Mouse (Mus musculus): ENCODE measurements around the gene Gsdmc4. TPM values are rescaled to one million over a fixed set of nuclear protein-coding genes. Genes with fewer than 3 reads are reported as not detected.

Gsdmc4 gene
- total RNA-seq, 4 experiments from 2014 or later = 0.12 TPM; not detected in 3

Other genes with a start within 250 kb of the Gsdmc4 start
- not detected for gene Gsdmc2, start 67.1 kb downstream of the Gsdmc4 start, total RNA-seq (2022)
- gene Gsdmc3, start 33.7 kb downstream of the Gsdmc4 start, total RNA-seq (2022) = under 1 TPM in 1 of 4 experiments, not detected in 3; 0.14 TPM
- 10 to 100 TPM; 33.8 to 36.4 (median 34.4) TPM for gene Fam49b, start 148.2 kb upstream of the Gsdmc4 start, total RNA-seq (2022)